Mouse (Mus musculus) liver, embryonic 15.5 days (tissue): Measurements from ENCODE around the gene Zfp384. TPM values are rescaled to one million over a fixed set of nuclear protein-coding genes. Genes with fewer than 3 reads are reported as not detected.

Source experiments
- ATAC-seq: fragments of 200-750 bp; cut with Nextera tagmentation; 2 replicates; pipeline ENCODE4 v1.8.0; 2017; ENCODE audit warnings: moderate number of reproducible peaks, mild to moderate bottlenecking, moderate library complexity; ENCODE audit not compliant: insufficient read depth
- H3K27ac ChIP-seq: fragments of 300-500 bp; sonication (generic); replicated peaks from 2 replicates; pipeline ENCODE4 v1.5.1; 2015; ENCODE audit warnings: mild to moderate bottlenecking, inconsistent platforms
- H3K27me3 ChIP-seq: fragments of 300-500 bp; sonication (generic); 2 replicates; pipeline ENCODE4 v1.6.1; 2015; ENCODE audit warnings: mild to moderate bottlenecking, inconsistent platforms
- H3K36me3 ChIP-seq: fragments of 300-500 bp; sonication (generic); replicated peaks from 2 replicates; pipeline ENCODE4 v1.6.1; 2015; ENCODE audit warnings: moderate library complexity, mild to moderate bottlenecking, inconsistent platforms
- H3K4me1 ChIP-seq: fragments of 300-500 bp; sonication (generic); replicated peaks from 2 replicates; pipeline ENCODE4 v1.6.1; 2015; ENCODE audit warnings: inconsistent platforms
- H3K4me2 ChIP-seq: fragments of 300-500 bp; sonication (generic); 2 replicates; pipeline ENCODE4 v1.6.1; 2015; ENCODE audit warnings: moderate library complexity, mild to moderate bottlenecking, inconsistent platforms
- H3K4me3 ChIP-seq: fragments of 300-500 bp; sonication (generic); replicated peaks from 2 replicates; pipeline ENCODE4 v1.5.1; 2015; ENCODE audit warnings: mild to moderate bottlenecking, inconsistent platforms
- H3K9ac ChIP-seq: fragments of 300-500 bp; sonication (generic); 2 replicates; pipeline ENCODE4 v1.6.1; 2015; ENCODE audit warnings: moderate library complexity, mild to moderate bottlenecking, inconsistent platforms
- H3K9me3 ChIP-seq: fragments of 300-500 bp; sonication (generic); replicated peaks from 2 replicates; pipeline ENCODE4 v1.6.1; 2016; ENCODE audit warnings: inconsistent platforms
- whole genome bisulfite sequencing: fragments of 180-500 bp; shearing (Covaris S2); methylation state at CpG from one replicate; pipeline ENCODE4 v1.1.7; 2015; ENCODE audit warnings: mixed read lengths; ENCODE audit not compliant: insufficient replicate concordance; 5-methylcytosine and 5-hydroxymethylcytosine counted together
- polyA plus RNA-seq: library from polyadenylated mRNA; unstranded; fragments of >200 nt; fragmentation: Nextera tagmentation; extraction: Ambion mirVana; gene quantifications from 2 replicates; pipeline ENCODE4 v1.2.1, GENCODE M21; 2015

Zfp384 gene
- polyA plus RNA-seq, 1 experiment from 2014 or later = 4.1 TPM

GRCm38 (mm10) chr6:125082801-125083386, 73.9 kb downstream of the Zfp384 start:
- WGBS = 78% methylated on average over 7 of the region's 7 CpGs
- no peak overlapping the region for H3K27ac ChIP-seq
- H3K4me3 ChIP-seq = no peak overlapping the region
- no peaks in the 10 kb centered on the region for H3K27me3 ChIP-seq
- peaks cover 26% of the 10 kb centered on the region for H3K4me1 ChIP-seq
- H3K36me3 ChIP-seq = no peaks in the 10 kb centered on the region
- no peak overlapping the region for H3K4me2 ChIP-seq
- no peak for ATAC-seq
- no peak overlapping the region for H3K9ac ChIP-seq
- no peaks in the 10 kb centered on the region for H3K9me3 ChIP-seq

- 12% methylated on average over 4 of the region's 4 CpGs for WGBS
- no peak for ATAC-seq
Observed at GRCm38 (mm10) chr6:125084424-125084823, 75.5 kb downstream of the Zfp384 start.

More at GRCm38 (mm10) chr6:125084424-125084823, 75.5 kb downstream of the Zfp384 start:
- Histone ChIP-seq H3K36me3 (no peaks in the 10 kb centered on the region), H3K4me3 (no peak overlapping the region), H3K9me3 (no peaks in the 10 kb centered on the region), H3K4me1 (peaks cover 42% of the 10 kb centered on the region), H3K27me3 (no peaks in the 10 kb centered on the region), H3K27ac (no peak overlapping the region), H3K4me2 (no peak overlapping the region), H3K9ac (no peak overlapping the region)

Other genes with a start within 250 kb of the Zfp384 start
- 0.39 and 0.41 TPM in 2 replicates for gene Eno2, start 239.5 kb upstream of the Zfp384 start, polyA plus RNA-seq
- gene Lrrc23, start 229.4 kb upstream of the Zfp384 start, polyA plus RNA-seq = not detected in 2 replicates
- 9.2 and 9.5 TPM in 2 replicates for gene Spsb2, start 200.5 kb upstream of the Zfp384 start, polyA plus RNA-seq
- 405 and 414 TPM in 2 replicates for gene Tpi1, start 194.8 kb upstream of the Zfp384 start, polyA plus RNA-seq
- 54.9 and 55.4 TPM in 2 replicates for gene Usp5, start 179.7 kb upstream of the Zfp384 start, polyA plus RNA-seq
- gene Cdca3, start 179.6 kb upstream of the Zfp384 start, polyA plus RNA-seq = 192 and 194 TPM in 2 replicates
- 0.29 and 0.68 TPM in 2 replicates for gene Gnb3, start 168.9 kb upstream of the Zfp384 start, polyA plus RNA-seq
- gene P3h3, start 151.4 kb upstream of the Zfp384 start, polyA plus RNA-seq = 1.6 TPM in 2 replicates
- 0.06 and 0.09 TPM in 2 replicates for gene Gpr162, start 145.2 kb upstream of the Zfp384 start, polyA plus RNA-seq
- 0.07 and 0.20 TPM in 2 replicates for gene Cd4, start 120.9 kb upstream of the Zfp384 start, polyA plus RNA-seq
- 0.13 and 0.18 TPM in 2 replicates for gene Lag3, start 97.4 kb upstream of the Zfp384 start, polyA plus RNA-seq
- gene Ptms, start 89.0 kb upstream of the Zfp384 start, polyA plus RNA-seq = 56.2 and 62.7 TPM in 2 replicates
- gene Mlf2, start 77.8 kb upstream of the Zfp384 start, polyA plus RNA-seq = 119 and 127 TPM in 2 replicates
- gene Cops7a, start 43.6 kb upstream of the Zfp384 start, polyA plus RNA-seq = 52.4 and 55.1 TPM in 2 replicates
- gene Pianp, start 12.5 kb upstream of the Zfp384 start, polyA plus RNA-seq = 0.07 TPM in 2 replicates
- gene Ing4, start 30.6 kb downstream of the Zfp384 start, polyA plus RNA-seq = 27.6 and 30.9 TPM in 2 replicates
- gene Acrbp, start 40.5 kb downstream of the Zfp384 start, polyA plus RNA-seq = 1.7 and 2.4 TPM in 2 replicates
- 1.3 TPM in 2 replicates for gene Lpar5, start 58.8 kb downstream of the Zfp384 start, polyA plus RNA-seq
- gene Chd4, start 86.8 kb downstream of the Zfp384 start, polyA plus RNA-seq = 22.6 TPM in 2 replicates
- 32.1 and 33.5 TPM in 2 replicates for gene Nop2, start 122.8 kb downstream of the Zfp384 start, polyA plus RNA-seq
- 4.3 and 5.2 TPM in 2 replicates for gene Iffo1, start 136.1 kb downstream of the Zfp384 start, polyA plus RNA-seq
- 1,016 and 1,025 TPM in 2 replicates for gene Gapdh, start 157.3 kb downstream of the Zfp384 start, polyA plus RNA-seq
- 93.2 and 109 TPM in 2 replicates for gene Ncapd2, start 182.6 kb downstream of the Zfp384 start, polyA plus RNA-seq
- 145 and 160 TPM in 2 replicates for gene Mrpl51, start 182.7 kb downstream of the Zfp384 start, polyA plus RNA-seq
- gene Vamp1, start 206.4 kb downstream of the Zfp384 start, polyA plus RNA-seq = 1.8 and 1.9 TPM in 2 replicates
- 8.4 and 9.0 TPM in 2 replicates for gene Tapbpl, start 222.7 kb downstream of the Zfp384 start, polyA plus RNA-seq
- gene Cd27, start 227.9 kb downstream of the Zfp384 start, polyA plus RNA-seq = 1.3 and 1.6 TPM in 2 replicates